Mouse (Mus musculus): ENCODE measurements around the gene Cela2a.

- TF ChIP-seq POLR2A (IDR thresholded peaks at IDR 0.05; ENCODE audit: insufficient read depth, low read depth, low read length) (no peak), EP300 (IDR thresholded peaks at IDR 0.05; ENCODE audit: insufficient read depth, low read depth, low read length) (no peak), CTCF (IDR thresholded peaks at IDR 0.05) (no peak)
Measured at GRCm38 (mm10) chr4:141869436-141870215, 43.7 kb upstream of the Cela2a start.
